Mouse (Mus musculus) heart, postnatal 36 days (tissue): Measurements from ENCODE around the gene Haao. TPM values are rescaled to one million over a fixed set of nuclear protein-coding genes. Genes with fewer than 3 reads are reported as not detected.
A peak's percentile ranks its signal among the peaks of the same experiment; 100 is the strongest.

Experiments used
- DNase-seq, 2 experiments: peaks; one replicate each; pipeline ENCODE4 v3.0.0; 2021 to 2022
- intact Hi-C: fragments of 180-260 bp; cut with DNase I; formaldehyde crosslinking; loops from one replicate; pipeline ENCODE4 v1.15.1; 2025
- total RNA-seq, 2 experiments: library from RNA; stranded (reverse); gene quantifications; 2 replicates each; pipeline ENCODE4 v1.2.3; 2021

Gene Haao
- total RNA-seq = under 1 TPM; 0.27 to 0.53 TPM

- DNase-seq = no peak
- intact Hi-C loops = loop anchor here (5.0 kb wide), 1 partner anchor 156 kb away; no protein-coding TSS in a partner anchor
Observed at GRCm38 (mm10) chr17:83847815-83848214, at the start of gene Haao. Gene Haao (minus strand): TSS chr17:83847963.

- intact Hi-C loops = loop anchor here (2.0 kb wide), 1 partner anchor 487 kb away; no protein-coding TSS in a partner anchor
Observed at GRCm38 (mm10) chr17:83897361-83897799, 49.6 kb upstream of the Haao start.

GRCm38 (mm10) chr17:83896723-83897122 is 49.0 kb upstream of the Haao start:
- DNase-seq = peak; percentile 53 to 61
- intact Hi-C loops = loop anchor here (2.0 kb wide), 1 partner anchor 488 kb away; no protein-coding TSS in a partner anchor

More at GRCm38 (mm10) chr17:83897361-83897799, 49.6 kb upstream of the Haao start:
- DNase-seq = no peak

DNA sequence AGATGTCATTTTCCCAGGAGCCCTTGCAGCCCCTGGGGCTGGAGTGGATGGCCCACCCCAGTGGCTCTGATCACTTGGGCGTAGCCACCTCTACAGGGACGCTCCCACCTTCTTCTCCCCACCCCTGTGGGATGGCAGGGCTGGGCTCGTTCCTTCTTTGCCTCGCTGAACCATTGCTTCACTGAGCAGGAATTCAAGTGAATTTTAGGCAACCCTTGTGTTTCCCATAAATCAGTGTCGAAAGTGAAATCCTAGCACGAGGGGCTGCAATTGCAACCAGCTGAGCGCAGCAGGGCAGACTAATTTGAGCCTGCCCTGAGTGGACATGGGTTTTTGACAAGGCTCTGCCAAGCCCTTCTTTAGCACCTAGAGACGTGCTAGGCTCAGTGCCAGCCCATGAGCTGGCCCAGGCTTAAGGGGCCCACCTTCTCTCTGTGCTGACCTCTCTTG is 47.6 kb upstream of the Haao start:
- DNase-seq = peak; percentile 39 to 55
- intact Hi-C loops = no loop called here

DNA sequence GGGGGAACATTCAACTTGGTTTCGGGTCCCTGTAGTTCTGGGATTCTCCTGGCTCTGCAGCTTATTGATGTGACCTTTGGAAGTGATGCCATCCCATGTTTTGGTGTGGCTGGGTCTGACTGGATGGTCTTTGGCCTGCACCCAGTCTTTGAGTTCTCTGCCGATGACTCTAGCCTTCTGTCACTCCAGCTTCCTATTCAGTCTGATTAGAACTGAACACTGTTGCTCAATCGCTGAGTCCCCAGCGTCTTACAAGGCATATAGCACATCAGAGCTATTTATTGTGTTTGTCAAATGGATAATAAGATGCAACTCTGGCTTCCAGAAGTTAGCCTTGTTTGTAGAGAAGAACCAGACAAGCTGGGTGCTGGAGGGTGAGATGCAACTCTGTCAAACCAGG is 45.4 kb upstream of the Haao start:
- intact Hi-C loops = no loop called here
- DNase-seq = no peak

GRCm38 (mm10) chr17:83891864-83892263 is 44.1 kb upstream of the Haao start:
- intact Hi-C loops = no loop called here
- DNase-seq = no peak

DNA sequence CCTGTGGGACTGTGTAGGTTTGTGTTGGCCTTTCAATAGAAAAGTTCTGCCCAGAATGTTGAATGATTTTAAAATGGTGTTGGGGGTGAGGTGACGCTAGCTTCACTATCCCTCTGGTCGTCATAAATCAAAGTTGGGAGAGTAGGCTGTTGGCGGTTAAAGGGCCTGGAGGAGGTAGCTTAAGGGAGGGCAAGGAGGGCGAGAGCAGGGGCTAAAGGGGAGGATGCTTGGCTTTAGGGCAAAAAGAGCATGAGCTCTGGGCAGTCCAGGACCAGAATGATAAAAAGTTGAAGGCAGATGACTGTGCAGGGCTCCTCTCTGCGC is 42.6 kb upstream of the Haao start:
- no peak for DNase-seq
- intact Hi-C loops = no loop called here

GRCm38 (mm10) chr17:83889691-83890372 is 42.1 kb upstream of the Haao start:
- intact Hi-C loops = no loop called here

GRCm38 (mm10) chr17:83889329-83889690 is 41.5 kb upstream of the Haao start:
- intact Hi-C loops = no loop called here
- DNase-seq = no peak

More at GRCm38 (mm10) chr17:83889691-83890372, 42.1 kb upstream of the Haao start:
- peak; percentile 44 to 56 for DNase-seq

- intact Hi-C loops = no loop called here
- no peak for DNase-seq
Observed at GRCm38 (mm10) chr17:83887241-83887640, 39.5 kb upstream of the Haao start.

DNA sequence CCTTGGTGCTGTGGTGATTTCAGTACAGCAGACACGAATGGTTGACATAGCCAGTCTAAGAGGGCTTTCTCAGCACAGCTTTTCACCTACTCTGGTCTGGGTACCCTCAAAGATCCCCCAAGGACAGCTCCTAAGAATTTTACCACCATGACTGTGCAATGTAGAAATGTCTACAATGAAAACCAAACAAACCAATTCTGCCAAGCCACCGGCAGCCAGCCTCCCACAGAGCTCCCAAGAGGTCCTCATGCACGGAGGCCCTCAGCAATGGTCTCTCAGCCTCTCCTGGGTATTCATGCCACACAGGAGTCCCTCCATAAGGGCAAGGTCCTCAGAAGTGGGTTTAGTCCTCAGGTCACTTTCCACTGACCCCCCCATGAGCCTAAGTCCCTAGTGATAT is 38.6 kb upstream of the Haao start:
- intact Hi-C loops = no loop called here
- no peak for DNase-seq

GRCm38 (mm10) chr17:83885750-83886149 is 38.0 kb upstream of the Haao start:
- intact Hi-C loops = no loop called here
- DNase-seq = no peak

DNA sequence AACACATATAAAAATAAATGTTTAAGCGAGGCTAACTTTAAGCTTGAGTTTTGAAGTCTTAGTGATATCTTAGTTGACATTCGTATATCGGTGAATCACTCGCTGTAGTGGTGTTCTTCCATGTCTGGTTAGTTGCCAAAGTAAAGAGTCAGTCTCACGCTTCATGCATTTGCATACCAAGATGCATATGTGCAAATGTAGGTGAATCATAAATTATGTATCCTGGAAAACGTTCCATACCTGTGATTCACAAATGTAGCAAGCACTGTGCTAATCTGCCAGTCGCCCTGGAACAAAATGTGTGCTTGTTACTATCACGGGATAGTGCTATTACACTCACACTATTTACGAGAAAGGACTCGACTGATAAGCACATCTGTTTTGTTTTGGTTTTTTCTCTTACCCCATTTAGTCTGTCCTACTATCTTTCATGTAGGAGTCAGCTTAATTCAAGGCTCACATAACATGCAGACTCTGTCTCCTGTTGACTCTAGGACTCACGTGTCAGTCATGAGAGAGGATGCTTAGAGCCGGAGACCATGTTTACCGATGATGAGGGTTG is 37.3 kb upstream of the Haao start:
- no peak for DNase-seq
- intact Hi-C loops = no loop called here

- DNase-seq = no peak
- intact Hi-C loops = no loop called here
Observed at GRCm38 (mm10) chr17:83882788-83883187, 35.0 kb upstream of the Haao start.

- DNase-seq = no peak
- intact Hi-C loops = no loop called here
Observed at GRCm38 (mm10) chr17:83881071-83881470, 33.3 kb upstream of the Haao start.

DNA sequence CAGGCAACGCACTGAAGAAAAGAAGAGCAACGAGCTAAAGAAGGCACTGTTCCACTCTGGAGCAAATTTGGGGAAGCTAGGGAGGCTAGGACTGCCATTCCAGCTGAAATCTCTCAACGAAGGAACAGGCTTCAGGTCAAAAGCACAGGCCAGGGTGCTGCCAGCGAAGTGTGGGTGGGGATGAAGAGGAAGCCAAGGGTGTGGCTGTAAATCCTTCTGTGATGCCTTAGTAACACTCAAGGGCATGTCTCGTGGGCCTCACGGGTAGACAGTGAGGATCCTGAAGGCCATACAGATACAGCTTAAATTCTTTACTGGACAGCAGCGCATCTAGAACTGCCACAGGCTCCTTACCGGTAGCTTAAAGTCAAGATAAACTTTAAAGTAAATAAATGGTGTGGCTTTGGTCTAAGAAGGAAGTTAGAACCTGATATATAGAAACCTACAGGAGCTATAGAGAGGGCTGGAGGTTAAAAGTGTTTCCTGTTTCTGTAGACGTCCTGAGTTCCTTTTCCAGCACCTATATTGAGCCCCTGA is 32.5 kb upstream of the Haao start:
- intact Hi-C loops = no loop called here
- no peak for DNase-seq

DNA sequence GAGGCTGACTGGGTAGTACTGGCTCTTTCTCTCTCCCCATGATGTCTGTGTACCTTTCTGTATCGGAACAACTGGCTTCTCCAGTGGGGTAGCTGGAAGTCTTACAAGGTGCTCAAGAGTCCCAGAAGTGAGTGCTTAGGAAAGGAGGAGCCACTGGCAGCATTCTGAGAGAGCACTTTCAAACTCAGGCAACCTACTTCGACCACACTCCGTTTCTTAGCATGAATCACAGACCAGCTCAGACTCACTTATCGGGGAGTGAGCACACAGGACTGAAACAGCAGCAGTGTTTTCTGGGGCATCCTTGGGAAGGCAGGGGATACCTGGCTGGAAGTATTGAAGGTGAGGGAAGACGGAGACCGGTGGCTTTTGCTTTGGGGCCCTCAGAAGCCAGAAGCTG is 31.9 kb upstream of the Haao start:
- DNase-seq = no peak
- intact Hi-C loops = no loop called here

- DNase-seq = no peak
- intact Hi-C loops = loop anchor here (5.0 kb wide), 1 partner anchor 513 kb away; no protein-coding TSS in a partner anchor
Observed at GRCm38 (mm10) chr17:83874610-83875009, 26.8 kb upstream of the Haao start.

DNA sequence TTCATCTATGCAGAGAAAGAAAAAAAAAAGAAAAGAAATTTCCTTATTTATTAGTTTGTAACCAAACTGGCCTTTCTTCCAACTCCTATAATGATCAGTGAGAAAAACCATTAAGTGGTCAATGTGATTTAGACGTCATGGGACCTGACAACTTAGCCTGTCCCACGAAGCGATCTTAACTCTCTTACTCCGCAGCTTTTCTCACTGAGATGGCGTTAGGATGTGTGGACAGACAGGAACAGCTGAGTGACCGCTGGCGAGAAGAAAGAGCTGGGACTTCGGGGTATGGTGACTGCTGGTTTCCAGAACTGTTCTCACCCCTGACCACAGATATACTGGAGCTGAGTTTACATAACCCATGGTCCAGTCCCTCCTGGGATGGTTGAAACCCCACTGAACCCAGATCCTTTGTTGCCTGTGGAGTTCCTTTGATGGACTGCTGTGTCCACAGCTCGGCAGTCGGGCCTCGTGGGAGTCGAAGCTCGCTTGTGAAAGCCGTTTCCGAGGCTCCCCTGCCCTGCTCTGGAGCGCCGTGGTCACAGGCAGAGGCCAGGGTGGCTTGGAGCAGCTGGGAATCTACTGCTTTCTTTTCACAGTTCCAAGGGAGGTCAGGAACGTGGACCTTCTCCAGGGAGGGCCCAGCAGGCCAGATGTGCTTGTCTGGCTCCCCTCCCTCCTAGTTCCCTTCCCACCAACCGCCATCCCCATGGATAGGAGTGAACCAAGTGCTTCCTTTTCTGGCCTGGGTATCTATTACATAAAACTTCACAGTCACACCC is 25.8 kb upstream of the Haao start:
- peak; percentile 62 to 76 for DNase-seq
- intact Hi-C loops = loop anchor here (2.0 to 5.0 kb wide), 3 partner anchors 317 to 607 kb away; no protein-coding TSS in a partner anchor

GRCm38 (mm10) chr17:83872806-83873348 is 25.1 kb upstream of the Haao start:
- DNase-seq = peak; percentile 81 to 86
- intact Hi-C loops = loop anchor here (2.0 to 5.0 kb wide), 3 partner anchors 318 to 608 kb away; no protein-coding TSS in a partner anchor

GRCm38 (mm10) chr17:83871354-83871753 is 23.6 kb upstream of the Haao start:
- intact Hi-C loops = loop anchor here (5.0 kb wide), 1 partner anchor 516 kb away; no protein-coding TSS in a partner anchor
- no peak for DNase-seq
